Mouse (Mus musculus) testis, adult 2 months (tissue): ENCODE measurements around the gene Gm17545.

Source experiments
- CTCF ChIP-seq: fragments of 200-500 bp; IDR thresholded peaks from 2 replicates; pipeline ENCODE4 v1.5.1; 2012; ENCODE audit warnings: low read depth, mild to moderate bottlenecking, inconsistent platforms, low read length, moderate library complexity; ENCODE audit not compliant: control insufficient read depth, insufficient read depth, insufficient replicate concordance
- POLR2A ChIP-seq: fragments of 200-500 bp; IDR thresholded peaks from 2 replicates; pipeline ENCODE4 v1.6.1; 2012; ENCODE audit warnings: low read depth, mild to moderate bottlenecking, inconsistent platforms, low read length, moderate library complexity; ENCODE audit not compliant: control insufficient read depth

DNA sequence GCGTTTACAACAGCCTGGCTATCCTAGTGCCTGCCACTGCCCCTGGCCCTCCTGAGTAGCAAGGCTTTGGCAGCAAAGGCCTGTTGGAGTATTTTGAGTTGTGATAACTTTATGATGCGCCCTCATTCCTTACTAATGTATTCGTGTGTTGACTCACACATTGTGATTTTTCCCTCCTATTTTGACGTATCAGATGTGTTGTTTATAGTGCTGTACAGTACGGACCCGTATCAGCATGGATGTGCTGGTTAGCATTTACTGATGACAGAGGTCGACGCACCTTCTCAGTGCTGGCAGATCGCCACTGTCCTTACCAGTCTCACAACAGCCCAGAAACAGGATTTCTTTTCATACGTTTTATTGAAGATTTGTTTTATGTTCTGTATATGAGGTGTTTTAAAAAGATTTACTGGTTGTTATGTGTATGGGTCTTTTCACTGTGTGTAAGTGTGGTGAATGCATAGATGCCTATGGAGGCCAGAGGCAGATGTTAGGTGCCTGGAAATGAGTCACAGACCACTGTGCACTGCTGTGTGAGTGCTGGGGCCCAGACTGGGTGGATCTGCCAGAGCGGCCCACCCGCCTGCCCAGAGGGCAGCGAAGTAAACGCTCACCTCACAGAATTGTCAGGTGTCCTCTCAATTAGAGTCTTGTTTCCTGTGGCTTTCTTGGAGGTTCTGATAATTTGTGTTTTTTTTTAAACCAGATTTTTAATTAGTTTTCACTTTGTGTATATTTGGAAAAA lies 25.3 kb upstream of the Gm17545 start:
- TF ChIP-seq POLR2A (no peak), CTCF (no peak)
